Mouse (Mus musculus) CH12.LX (cell line): ENCODE results near the gene Cntn1. TPM values are rescaled to one million over a fixed set of nuclear protein-coding genes. Genes with fewer than 3 reads are reported as not detected.

Experiments
- DNase-seq: peaks from one replicate; pipeline ENCODE4 v3.0.0-alpha.2; 2013; ENCODE audit errors: extremely low read depth
- H3K27ac ChIP-seq: 2 replicates; pipeline ENCODE4 v1.5.1; 2012; ENCODE audit warnings: low read depth, mild to moderate bottlenecking, control low read depth, moderate library complexity; ENCODE audit not compliant: insufficient read depth
- H3K27me3 ChIP-seq: replicated peaks from 2 replicates; pipeline ENCODE3; 2012; ENCODE audit warnings: inconsistent platforms
- H3K36me3 ChIP-seq, 2 experiments: replicated peaks in 1 of 2; 2 replicates each; pipeline versions ENCODE3 to v1.6.1; 2012; ENCODE audit warnings: inconsistent platforms in 1 of 2, low read length in 1 of 2, mild to moderate bottlenecking in 1 of 2, mixed read lengths in 1 of 2, moderate library complexity in 1 of 2; ENCODE audit not compliant: control insufficient read depth in 1 of 2, insufficient read depth in 1 of 2
- H3K4me1 ChIP-seq, 2 experiments: 2 replicates each; pipeline ENCODE4 v1.6.1; 2012; ENCODE audit warnings: inconsistent platforms in 1 of 2, moderate library complexity in 1 of 2; ENCODE audit not compliant: insufficient read depth in 2 of 2, control insufficient read depth in 1 of 2
- H3K4me2 ChIP-seq: 2 replicates; pipeline ENCODE4 v1.6.1; 2012; ENCODE audit warnings: low read depth, mild to moderate bottlenecking, control low read depth; ENCODE audit not compliant: poor library complexity, insufficient read depth, severe bottlenecking
- H3K4me3 ChIP-seq, 3 experiments: fragments of 150-350 bp in 1 of 3; sonication (generic) in 1 of 3; replicated peaks in 1 of 3; 2 replicates each; pipeline versions ENCODE3 to v1.5.1; 2011 to 2012; ENCODE audit warnings: low read depth in 2 of 3, low read length in 2 of 3, mild to moderate bottlenecking in 2 of 3, moderate library complexity in 2 of 3, control low read depth in 1 of 3, improper control_type of control experiment in 1 of 3, inconsistent platforms in 1 of 3, mixed read lengths in 1 of 3; ENCODE audit not compliant: poor library complexity in 1 of 3
- H3K79me2 ChIP-seq: replicated peaks from 2 replicates; pipeline ENCODE4 v1.6.1; 2012; ENCODE audit warnings: mild to moderate bottlenecking, moderate library complexity; ENCODE audit not compliant: control insufficient read depth, poor library complexity, insufficient read depth, severe bottlenecking; ENCODE audit errors: extremely low read depth
- H3K9ac ChIP-seq: 2 replicates; pipeline ENCODE4 v1.6.1; 2012; ENCODE audit warnings: low read depth, mild to moderate bottlenecking, control low read depth, moderate library complexity; ENCODE audit not compliant: insufficient read depth
- H3K9me3 ChIP-seq: replicated peaks from 2 replicates; pipeline ENCODE3; 2012; ENCODE audit warnings: low read length, inconsistent platforms, mixed read lengths
- BHLHE40 ChIP-seq: IDR thresholded peaks from 2 replicates; pipeline ENCODE4 v1.6.1; 2011; ENCODE audit warnings: mild to moderate bottlenecking, low read depth, low read length, improper control_type of control experiment
- CHD1 ChIP-seq: IDR thresholded peaks from 2 replicates; pipeline ENCODE4 v1.6.1; 2012; ENCODE audit warnings: low read depth, low read length, improper control_type of control experiment, inconsistent platforms
- CHD2 ChIP-seq: IDR thresholded peaks from 2 replicates; pipeline ENCODE4 v1.6.1; 2011; ENCODE audit warnings: low read length, improper control_type of control experiment
- CTCF ChIP-seq, 2 experiments: IDR thresholded peaks in 1 of 2; conservative IDR thresholded peaks in 1 of 2; 2 replicates each; pipeline ENCODE4 v1.5.1; 2011 to 2012; ENCODE audit warnings: low read depth in 2 of 2, low read length in 2 of 2, improper control_type of control experiment in 1 of 2, inconsistent platforms in 1 of 2, mild to moderate bottlenecking in 1 of 2, moderate library complexity in 1 of 2
- HCFC1 ChIP-seq: IDR thresholded peaks from 2 replicates; pipeline ENCODE4 v1.6.1; 2012; ENCODE audit warnings: low read depth, mild to moderate bottlenecking, inconsistent platforms, low read length, improper control_type of control experiment
- IRF4 ChIP-seq: IDR thresholded peaks from 2 replicates; pipeline ENCODE4 v1.6.1; 2014; ENCODE audit warnings: low read depth, mild to moderate bottlenecking, inconsistent platforms, low read length, improper control_type of control experiment
- JUN ChIP-seq: IDR thresholded peaks from 2 replicates; pipeline ENCODE4 v1.6.1; 2011; ENCODE audit warnings: low read depth, mild to moderate bottlenecking, low read length, improper control_type of control experiment, moderate library complexity; ENCODE audit not compliant: insufficient read depth
- MAFK ChIP-seq: IDR thresholded peaks from 2 replicates; pipeline ENCODE4 v1.6.1; 2011; ENCODE audit warnings: low read length, improper control_type of control experiment; ENCODE audit not compliant: insufficient replicate concordance
- MAX ChIP-seq: IDR thresholded peaks from 2 replicates; pipeline ENCODE4 v1.6.1; 2011; ENCODE audit warnings: low read length, improper control_type of control experiment
- NELFE ChIP-seq: IDR thresholded peaks from 2 replicates; pipeline ENCODE4 v1.6.1; 2011; ENCODE audit warnings: low read depth, low read length, improper control_type of control experiment
- RAD21 ChIP-seq: IDR thresholded peaks from 2 replicates; pipeline ENCODE4 v1.6.1; 2011; ENCODE audit warnings: low read depth, mild to moderate bottlenecking, low read length, improper control_type of control experiment, moderate library complexity
- SIN3A ChIP-seq: IDR thresholded peaks from 2 replicates; pipeline ENCODE4 v1.6.1; 2012; ENCODE audit warnings: low read length, improper control_type of control experiment, inconsistent platforms
- SMC3 ChIP-seq: IDR thresholded peaks from 2 replicates; pipeline ENCODE4 v1.6.1; 2011; ENCODE audit warnings: low read depth, low read length, improper control_type of control experiment
- TBP ChIP-seq: conservative IDR thresholded peaks from 2 replicates; pipeline ENCODE4 v1.6.1; 2011; ENCODE audit warnings: low read depth, low read length, improper control_type of control experiment
- TCF12 ChIP-seq: IDR thresholded peaks from 2 replicates; pipeline ENCODE4 v1.6.1; 2014; ENCODE audit warnings: low read depth, mild to moderate bottlenecking, inconsistent platforms, low read length, improper control_type of control experiment
- UBTF ChIP-seq: IDR thresholded peaks from 2 replicates; pipeline ENCODE4 v1.6.1; 2012; ENCODE audit warnings: low read depth, mild to moderate bottlenecking, inconsistent platforms, low read length, improper control_type of control experiment, moderate library complexity
- ZC3H11A ChIP-seq: IDR thresholded peaks from 2 replicates; pipeline ENCODE4 v1.6.1; 2012; ENCODE audit warnings: low read depth, mild to moderate bottlenecking, inconsistent platforms, low read length, improper control_type of control experiment
- ZKSCAN1 ChIP-seq: IDR thresholded peaks from 2 replicates; pipeline ENCODE4 v1.6.1; 2012; ENCODE audit warnings: low read depth, inconsistent platforms, low read length, improper control_type of control experiment, borderline replicate concordance
- ZMIZ1 ChIP-seq: IDR thresholded peaks from 2 replicates; pipeline ENCODE4 v1.6.1; 2012; ENCODE audit warnings: low read depth, mild to moderate bottlenecking, inconsistent platforms, low read length, improper control_type of control experiment
- dilution Hi-C: fragments of 300-500 bp; cut with MboI; formaldehyde crosslinking; loops from 2 replicates; pipeline ENCODE4 v1.14.3; 2020; ENCODE audit warnings: low sequenced_read_pairs; ENCODE audit not compliant: extremely low pct_unique_long_range_greater_than_20kb, extremely low pct_ligation_motif_present
- in situ Hi-C: fragments of 300-500 bp; cut with MboI; formaldehyde crosslinking; loops from 3 replicates; pipeline ENCODE4 v1.14.3; 2019; ENCODE audit warnings: low sequenced_read_pairs, low pct_ligation_motif_present, low pct_unique_long_range_greater_than_20kb, mixed read lengths
- polyA plus RNA-seq: library from polyadenylated mRNA; unstranded; fragments of >175 nt; gene quantifications from 2 replicates; pipeline ENCODE4 v1.2.1, GENCODE M21; 2012; ENCODE audit warnings: low read depth; ENCODE audit not compliant: insufficient read length
- total RNA-seq, 2 experiments: library from RNA; depleted of rRNA; stranded (reverse); fragments of 300-350 nt in 1 of 2; fragments of >200 nt in 1 of 2; gene quantifications; 2 replicates each; pipeline ENCODE4 v1.2.3; 2012 to 2014

Cntn1 gene
- total and polyA plus RNA-seq, 3 experiments = 0.04 TPM; not detected in 2

DNA sequence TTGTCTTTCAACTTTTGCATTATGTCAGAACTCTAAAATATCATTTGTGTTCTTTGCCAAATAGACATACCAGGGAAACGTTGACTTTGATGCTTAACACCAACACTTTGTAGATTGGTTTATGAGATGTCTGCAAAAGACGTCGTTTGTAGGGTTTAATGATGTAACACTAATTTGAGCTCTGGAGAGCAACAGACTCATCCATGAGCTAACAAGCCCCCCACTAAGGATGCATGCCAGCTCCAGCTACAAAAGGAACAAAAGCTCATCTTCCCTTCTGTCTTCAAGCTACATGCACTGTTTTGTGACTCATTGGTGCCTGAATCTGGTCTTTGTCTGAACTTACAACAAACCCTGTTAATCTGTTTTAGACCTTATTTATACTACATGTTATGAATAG, 28.5 kb downstream of the Cntn1 start:
- no peak for DNase-seq
- Histone ChIP-seq H3K79me2 (no peaks in the 10 kb centered on the region), H3K9me3 (peaks cover 42% of the 10 kb centered on the region), H3K4me1 (no peaks in the 10 kb centered on the region), H3K4me2 (no peak overlapping the region), H3K27ac (no peak overlapping the region), H3K4me3 (no peak overlapping the region), H3K9ac (no peak overlapping the region), H3K36me3 (no peaks in the 10 kb centered on the region), H3K27me3 (no peaks in the 10 kb centered on the region)
- dilution Hi-C loops (no loop called here), in situ Hi-C loops (no loop called here)
- TF ChIP-seq ZKSCAN1 (no peak), TBP (no peak), ZC3H11A (no peak), MAX (no peak), MAFK (no peak), UBTF (no peak), CHD1 (no peak), SIN3A (no peak), CHD2 (no peak), TCF12 (no peak), CTCF (conservative IDR thresholded peaks at IDR 0.05 in 1 of 2, IDR thresholded peaks at IDR 0.05 in 1 of 2; ENCODE audit: low read depth in 2 of 2, low read length in 2 of 2) (no peak), RAD21 (no peak), HCFC1 (no peak)

DNA sequence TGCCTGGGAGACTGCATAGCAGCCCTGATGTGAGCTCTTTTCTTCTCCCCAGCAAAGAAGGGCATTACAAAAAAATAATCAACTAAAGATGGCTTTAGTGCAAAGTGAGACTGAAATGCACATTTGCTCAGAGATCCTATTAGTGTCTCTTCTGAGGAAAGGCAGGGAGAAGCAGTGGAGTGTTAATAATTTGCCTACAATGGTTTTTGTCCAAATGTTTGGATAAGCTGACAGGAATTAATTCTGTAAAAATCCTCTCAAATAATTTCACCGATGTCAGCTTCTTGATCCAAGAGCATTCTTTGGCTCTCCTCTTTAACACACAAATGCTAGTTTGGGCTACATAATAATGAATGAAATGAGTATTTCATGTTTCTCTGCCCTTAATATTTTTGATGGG, 34.9 kb downstream of the Cntn1 start:
- no peak for DNase-seq
- Histone ChIP-seq H3K4me3 (no peak overlapping the region), H3K9ac (no peak overlapping the region), H3K79me2 (no peaks in the 10 kb centered on the region), H3K36me3 (no peaks in the 10 kb centered on the region), H3K27me3 (no peaks in the 10 kb centered on the region), H3K4me1 (no peaks in the 10 kb centered on the region), H3K4me2 (no peak overlapping the region), H3K27ac (no peak overlapping the region), H3K9me3 (peaks cover 48% of the 10 kb centered on the region)
- dilution Hi-C loops (no loop called here), in situ Hi-C loops (no loop called here)
- no peak for TF ChIP-seq JUN
- TF ChIP-seq BHLHE40 = no peak
- no peak for TF ChIP-seq NELFE
- no peak for TF ChIP-seq ZMIZ1
- no peak for TF ChIP-seq MAX
- no peak for TF ChIP-seq IRF4
- no peak for TF ChIP-seq SMC3
